Mouse (Mus musculus): ENCODE results near the gene Sp110.
"Not testable (repeated sequence)": the region's sequence is repeated elsewhere in the genome, so short reads cannot be mapped to it uniquely, and the experiment has no call there.

Gene Sp110

DNA sequence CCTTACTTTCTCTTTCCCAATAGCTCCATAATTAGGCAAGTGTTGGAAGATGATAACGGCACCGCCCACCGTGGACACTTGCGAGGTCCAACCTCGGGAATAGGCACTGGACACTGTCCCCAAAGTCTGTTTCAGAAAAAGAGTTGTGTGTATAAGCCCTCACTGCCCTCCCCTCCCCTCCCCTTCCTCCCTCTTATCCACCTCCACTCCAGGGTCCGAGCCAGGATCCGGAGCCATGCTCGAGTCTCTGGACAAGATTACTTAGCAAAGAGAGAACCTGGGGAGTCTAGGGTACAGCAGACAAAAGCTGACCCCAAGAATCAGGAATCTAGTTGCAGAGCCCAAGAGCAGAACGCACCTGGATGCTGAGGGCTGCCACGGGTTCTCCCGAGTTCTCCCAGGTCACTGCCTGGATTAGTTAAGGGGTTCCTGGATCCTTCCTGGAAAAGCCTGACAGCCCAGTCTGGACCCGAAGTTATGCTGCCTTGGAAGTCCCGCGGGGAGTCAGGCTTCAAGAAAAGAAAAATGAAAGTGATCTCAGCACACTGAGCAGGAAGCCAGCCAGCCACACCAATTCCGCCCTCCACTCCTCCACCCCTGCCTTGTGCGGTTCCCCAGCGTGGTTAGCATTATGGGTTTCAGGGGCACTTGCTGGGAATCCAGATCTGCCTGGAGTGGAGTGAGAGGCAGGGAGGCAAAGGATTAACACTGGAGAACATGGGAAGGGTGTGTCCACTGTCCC lies at the start of gene Sp110:
TSS of gene Sp110 (minus strand) at position 547 of the 742 bp plus-strand sequence.
- DNase-seq (ENCODE audit: low read depth, low spot score) = peak; percentile 11

DNA sequence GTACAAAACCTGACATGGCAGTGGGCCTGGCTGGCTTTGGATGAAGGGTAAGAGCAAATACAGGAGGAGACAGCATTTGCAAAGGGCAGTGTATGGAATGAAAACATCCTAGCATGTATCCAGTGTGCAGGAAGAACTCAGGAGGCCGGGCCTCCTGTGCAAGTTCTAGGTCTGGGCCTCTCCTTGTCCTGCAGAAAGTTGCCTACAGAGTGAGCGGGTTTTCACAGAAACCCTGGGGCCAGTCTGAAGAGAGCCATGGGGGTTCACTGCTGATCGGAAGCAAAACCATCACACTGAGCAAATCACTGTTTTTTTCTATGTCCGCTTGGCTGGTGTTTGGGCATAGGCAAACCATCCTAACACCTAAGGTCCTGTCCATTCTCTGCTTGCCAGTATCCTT lies 39.5 kb upstream of the Sp110 start:
- DNase-seq (ENCODE audit: low read depth, low spot score) = not testable (repeated sequence)

DNA sequence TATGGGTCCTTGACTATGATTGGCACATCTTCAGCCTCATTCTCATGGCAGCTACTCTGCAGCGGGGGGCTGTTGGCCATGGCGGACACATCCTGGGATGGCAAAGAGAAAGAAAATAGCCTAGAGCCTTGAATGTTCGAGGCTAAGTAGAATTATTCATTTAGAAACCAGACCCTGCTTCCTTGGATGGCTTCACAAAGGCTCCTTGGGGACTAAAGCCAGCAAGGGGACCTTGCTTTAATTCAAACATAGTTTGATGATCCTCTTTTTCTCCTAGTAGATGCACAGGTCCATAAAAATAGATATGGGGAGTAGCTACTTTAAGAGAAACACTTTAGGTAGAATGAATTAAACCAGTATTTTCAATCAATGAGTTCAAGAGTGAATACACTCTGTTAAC lies 38.3 kb upstream of the Sp110 start:
- DNase-seq (ENCODE audit: low read depth, low spot score) = not testable (repeated sequence)

DNA sequence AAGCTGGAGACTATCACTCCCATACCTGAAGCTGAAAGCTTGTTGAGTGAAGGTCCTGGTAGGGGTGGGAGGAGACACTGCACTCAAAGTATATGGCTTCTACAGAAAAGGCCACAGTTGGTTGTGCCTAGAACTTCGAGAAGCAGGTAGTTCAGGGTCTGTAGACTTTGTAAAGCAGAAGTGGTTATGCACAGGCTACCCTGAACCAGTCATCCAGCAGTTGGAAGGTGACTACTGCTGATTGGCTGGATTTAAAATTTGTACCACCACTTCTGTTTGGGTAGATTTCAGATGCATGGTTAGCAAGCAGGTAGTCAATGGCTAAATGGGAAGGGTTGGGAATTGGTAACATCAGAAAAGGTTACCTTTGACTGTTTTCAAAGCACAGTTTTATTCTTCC lies 20.1 kb upstream of the Sp110 start:
- not testable (repeated sequence) for DNase-seq (ENCODE audit: low read depth, low spot score)

DNA sequence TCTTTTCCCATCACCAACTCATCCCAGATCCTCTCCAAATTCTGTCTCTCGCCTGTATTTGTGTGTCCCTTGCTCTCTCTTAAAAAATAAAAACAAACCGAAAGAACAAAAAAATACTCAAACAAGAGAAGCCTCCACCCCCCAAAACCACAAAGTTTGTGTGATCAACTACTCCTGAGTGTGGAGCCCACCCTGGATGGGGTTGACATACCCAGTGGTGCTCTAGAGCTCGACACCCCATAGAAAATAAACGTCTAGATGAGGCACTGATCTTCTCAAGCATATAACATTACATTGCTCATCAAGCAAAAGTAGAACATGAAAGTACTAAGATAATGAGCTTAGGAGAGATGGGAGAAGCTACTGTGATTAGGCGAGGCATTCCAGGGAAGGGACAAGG lies 18.5 kb upstream of the Sp110 start:
- not testable (repeated sequence) for DNase-seq (ENCODE audit: low read depth, low spot score)

DNA sequence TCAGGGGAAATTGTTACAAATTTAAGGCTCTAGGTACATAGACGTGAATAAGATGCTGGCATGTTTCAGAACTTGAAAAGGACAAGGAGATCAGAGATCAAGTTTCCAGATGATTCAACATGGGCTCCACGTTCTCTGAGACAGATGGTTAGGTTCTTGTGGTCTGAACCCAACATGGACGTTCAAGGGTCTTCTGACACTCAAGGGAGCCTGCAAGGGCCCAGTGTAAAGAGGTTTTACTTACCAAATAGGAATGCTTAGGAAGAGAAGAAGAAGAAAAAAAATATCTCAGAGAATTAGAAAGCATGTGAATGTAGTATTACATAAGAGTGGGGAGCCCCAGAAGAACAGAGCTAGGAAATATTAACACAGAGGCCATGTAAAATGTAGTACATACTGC lies 17.2 kb upstream of the Sp110 start:
- DNase-seq (ENCODE audit: low read depth, low spot score) = not testable (repeated sequence)

DNA sequence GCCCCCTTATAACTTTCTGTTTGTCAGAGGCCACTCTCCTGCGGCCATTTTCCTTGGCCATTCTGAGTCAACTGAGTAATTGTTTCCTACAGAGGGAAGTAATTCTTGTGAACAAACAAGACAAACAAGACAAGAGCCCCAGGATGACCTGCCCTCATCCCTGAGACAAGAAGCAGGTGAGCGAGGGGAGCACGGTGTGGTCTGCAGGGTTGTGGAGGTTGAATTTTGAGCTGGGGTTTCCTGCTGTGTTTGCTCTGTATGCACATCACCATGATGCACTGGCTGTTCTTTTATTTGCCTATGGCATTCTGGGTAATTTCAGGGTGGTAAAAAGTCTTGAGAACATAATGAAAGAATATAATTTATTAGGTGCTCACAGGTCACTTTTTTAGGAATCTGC lies 16.5 kb upstream of the Sp110 start:
- not testable (repeated sequence) for DNase-seq (ENCODE audit: low read depth, low spot score)

DNA sequence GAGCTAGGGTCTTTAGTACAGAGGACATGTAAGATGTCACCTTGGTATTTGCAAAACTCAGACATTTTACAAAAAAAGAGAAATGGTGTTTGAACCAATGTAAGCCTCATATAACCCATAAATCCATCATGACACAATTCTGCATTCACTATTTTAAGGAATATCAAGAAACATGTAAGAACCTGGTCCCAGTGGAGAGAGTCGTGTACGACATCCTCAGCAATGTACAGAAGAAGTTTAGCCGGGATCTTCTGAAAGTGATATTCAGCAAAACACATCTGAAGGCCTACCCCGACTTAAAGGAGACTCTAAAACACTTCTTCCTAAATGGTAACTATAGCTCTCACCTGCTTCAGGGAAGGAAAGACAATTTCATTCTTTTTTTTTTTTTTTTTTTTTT lies 12.0 kb upstream of the Sp110 start:
- not testable (repeated sequence) for DNase-seq (ENCODE audit: low read depth, low spot score)

DNA sequence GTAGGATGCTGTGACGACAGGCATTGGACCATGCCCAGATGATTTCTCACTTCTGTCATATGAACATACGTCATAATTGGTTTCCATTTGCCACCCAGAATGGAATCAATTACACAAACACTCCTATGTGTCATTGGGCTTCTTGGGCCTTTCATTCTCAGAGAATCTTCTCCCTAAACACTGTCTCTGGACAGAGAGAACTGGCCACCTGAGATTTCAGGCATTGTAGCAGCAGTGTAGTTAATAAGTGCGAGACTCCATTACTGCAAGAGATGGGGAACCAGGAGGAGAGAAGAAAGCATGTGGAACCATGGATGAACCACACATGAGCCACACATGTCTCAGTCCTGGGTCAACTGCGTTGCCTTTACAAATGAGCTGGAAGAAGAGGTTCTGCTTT lies 9.7 kb upstream of the Sp110 start:
- DNase-seq (ENCODE audit: low read depth, low spot score) = not testable (repeated sequence)

DNA sequence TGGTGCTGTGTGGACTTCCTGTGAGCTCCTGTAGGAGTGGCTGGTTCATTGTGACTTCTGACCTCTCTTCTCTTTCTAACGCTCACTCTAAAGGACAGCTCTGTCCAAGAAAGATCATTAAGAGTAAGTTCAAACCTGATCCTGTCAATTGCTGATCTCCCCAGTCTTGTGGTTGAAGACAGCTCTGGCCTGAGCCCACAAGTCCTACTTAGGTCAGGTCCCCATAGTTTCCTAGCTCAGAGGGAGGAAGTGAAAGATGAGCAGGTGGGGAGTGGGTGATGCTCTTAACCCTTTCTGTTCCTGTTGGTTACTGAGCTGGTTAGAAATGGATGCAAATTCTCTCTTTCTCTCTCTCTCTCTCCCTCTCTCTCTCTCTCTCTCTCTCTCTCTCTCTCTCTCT lies 5.7 kb upstream of the Sp110 start:
- not testable (repeated sequence) for DNase-seq (ENCODE audit: low read depth, low spot score)

DNA sequence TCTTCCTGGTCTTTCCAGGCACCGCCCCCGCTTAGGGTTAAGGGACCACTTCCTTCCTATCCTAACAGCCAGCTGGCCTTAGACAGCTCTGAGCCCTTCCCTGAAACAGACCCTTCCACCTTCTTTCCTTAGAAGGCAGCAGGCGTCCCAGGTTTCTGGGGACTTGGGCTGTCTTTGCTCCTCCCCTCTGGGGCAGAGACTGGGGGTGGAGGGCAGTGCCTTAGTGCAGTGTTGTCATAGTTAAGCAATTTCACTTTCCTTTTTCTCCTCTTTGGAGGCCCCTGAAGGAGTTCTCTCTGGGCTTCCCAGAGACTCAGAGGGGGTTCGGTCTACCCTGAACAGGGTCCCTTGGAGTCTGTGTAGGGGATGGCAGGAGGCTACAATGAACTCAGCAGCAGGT lies 2.2 kb upstream of the Sp110 start:
- peak; percentile 3 for DNase-seq (ENCODE audit: low read depth, low spot score)

DNA sequence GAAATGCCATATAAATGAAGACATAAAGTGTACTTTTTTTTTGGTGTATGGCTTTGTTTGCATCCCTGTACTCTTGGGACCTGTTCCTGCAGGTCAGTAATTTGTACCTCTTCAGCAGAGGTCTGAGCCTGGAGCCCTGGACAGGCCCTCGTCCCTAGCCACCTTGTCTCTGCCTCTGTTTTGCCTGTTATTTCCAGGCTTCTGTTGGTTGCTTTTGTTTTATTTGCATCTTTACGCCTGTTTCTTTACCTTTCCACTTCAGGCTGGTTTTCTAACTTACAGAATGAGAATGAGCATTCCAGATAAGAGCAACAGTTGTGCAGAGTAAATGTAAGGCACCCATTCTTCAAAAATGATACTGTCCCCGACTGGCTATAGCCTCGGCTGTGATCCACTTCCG lies 1.5 kb upstream of the Sp110 start, which contains the start of gene Sp140:
TSS of gene Sp140 (plus strand) at position 301 of the 400 bp plus-strand sequence.
- not testable (repeated sequence) for DNase-seq (ENCODE audit: low read depth, low spot score)

DNA sequence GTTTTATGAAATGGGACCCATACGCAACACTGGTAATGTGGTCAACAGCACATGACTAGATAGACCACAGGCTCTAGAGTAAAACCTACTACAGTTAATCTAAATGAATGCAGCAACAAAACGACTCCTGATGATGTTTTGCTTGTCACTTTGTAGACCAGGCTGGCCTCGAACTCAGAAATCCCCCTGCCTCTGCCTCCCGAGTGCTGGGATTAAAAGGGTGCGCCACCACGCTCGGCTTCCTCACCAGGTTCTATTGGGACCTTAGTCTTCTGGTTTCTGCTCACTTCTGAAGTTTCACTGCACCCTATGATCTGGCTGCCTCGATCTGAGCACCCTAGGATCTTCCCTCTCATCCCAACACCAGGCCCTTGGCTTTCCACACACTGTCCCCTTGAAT lies 6.1 kb downstream of the Sp110 start:
- not testable (repeated sequence) for DNase-seq (ENCODE audit: low read depth, low spot score)

DNA sequence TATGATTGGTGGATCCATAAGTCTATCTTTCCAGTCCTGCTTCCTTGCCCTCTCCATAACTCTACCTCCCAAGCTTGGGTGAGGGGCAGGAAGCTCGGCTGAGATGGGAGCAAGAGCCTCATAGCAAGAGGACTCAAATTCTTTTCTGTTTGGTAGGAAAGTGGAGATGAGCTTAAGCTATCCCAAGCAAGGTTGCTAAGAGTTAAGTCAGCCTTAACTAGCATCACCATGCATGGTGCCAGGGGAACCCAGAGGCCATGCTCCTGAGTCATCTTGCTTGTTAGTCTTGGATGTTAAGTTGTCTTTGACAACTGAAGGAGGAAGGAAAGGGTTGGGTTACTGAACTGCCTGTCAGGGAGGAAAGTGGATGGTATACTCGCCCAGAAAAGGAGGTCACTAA lies 9.9 kb downstream of the Sp110 start:
- DNase-seq (ENCODE audit: low read depth, low spot score) = not testable (repeated sequence)

DNA sequence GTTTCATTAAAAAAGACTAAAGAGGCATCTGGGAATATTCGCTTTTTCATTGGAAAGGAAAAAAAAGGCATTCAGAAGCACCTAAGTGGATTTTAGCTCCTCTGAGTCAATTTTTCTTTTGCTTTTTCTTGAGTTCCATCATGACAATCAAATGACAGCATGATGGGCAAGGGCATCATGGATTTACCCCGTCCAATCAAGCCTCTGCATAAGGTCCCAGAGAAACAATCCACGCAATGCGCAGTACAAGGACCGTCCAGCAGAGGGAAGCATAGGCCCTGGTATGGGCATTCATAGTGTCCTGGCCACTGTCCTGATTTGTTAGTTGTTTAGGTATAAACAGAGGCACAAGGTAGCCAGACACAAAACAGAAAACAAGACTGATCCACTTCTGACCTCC lies 17.1 kb downstream of the Sp110 start:
- DNase-seq (ENCODE audit: low read depth, low spot score) = not testable (repeated sequence)

DNA sequence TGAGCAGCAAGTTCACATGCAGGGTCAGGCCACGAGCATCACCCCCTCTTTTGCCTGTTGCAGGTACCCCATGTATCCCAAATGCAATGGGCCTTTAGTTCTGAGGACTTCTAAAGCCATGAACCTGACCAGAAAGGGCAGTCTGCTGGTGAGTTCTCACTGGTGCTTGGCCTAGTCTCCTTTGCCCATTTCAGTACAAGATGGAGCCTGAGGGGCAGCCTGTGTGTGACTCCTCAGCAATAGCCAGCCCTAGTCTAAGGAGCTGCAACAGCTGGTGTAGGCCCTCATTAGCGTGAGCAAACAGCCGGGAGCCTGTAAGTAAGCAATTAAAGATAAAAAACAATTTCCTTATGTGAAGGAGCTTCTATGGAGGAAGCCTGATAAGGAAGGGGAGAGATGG lies 18.0 kb downstream of the Sp110 start:
- not testable (repeated sequence) for DNase-seq (ENCODE audit: low read depth, low spot score)

DNA sequence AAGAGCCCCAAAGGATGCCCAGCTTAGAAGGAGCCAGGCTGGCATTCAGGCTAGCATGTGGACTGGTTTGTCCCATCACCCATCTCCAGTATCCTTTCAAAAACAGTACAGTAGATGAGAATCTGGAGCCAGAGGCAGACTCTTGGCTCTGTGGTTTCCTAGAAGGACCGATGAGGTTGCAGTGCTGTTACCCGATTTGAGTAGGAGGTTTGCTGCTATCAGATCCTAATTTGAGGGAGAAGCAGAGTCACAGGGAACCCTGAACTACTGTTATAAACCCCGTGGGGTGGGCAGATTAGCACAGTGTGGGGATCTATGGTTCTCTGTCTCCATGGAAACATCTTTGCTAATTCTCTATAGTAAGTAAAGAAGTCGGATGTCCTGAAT lies 18.5 kb downstream of the Sp110 start:
- not testable (repeated sequence) for DNase-seq (ENCODE audit: low read depth, low spot score)

DNA sequence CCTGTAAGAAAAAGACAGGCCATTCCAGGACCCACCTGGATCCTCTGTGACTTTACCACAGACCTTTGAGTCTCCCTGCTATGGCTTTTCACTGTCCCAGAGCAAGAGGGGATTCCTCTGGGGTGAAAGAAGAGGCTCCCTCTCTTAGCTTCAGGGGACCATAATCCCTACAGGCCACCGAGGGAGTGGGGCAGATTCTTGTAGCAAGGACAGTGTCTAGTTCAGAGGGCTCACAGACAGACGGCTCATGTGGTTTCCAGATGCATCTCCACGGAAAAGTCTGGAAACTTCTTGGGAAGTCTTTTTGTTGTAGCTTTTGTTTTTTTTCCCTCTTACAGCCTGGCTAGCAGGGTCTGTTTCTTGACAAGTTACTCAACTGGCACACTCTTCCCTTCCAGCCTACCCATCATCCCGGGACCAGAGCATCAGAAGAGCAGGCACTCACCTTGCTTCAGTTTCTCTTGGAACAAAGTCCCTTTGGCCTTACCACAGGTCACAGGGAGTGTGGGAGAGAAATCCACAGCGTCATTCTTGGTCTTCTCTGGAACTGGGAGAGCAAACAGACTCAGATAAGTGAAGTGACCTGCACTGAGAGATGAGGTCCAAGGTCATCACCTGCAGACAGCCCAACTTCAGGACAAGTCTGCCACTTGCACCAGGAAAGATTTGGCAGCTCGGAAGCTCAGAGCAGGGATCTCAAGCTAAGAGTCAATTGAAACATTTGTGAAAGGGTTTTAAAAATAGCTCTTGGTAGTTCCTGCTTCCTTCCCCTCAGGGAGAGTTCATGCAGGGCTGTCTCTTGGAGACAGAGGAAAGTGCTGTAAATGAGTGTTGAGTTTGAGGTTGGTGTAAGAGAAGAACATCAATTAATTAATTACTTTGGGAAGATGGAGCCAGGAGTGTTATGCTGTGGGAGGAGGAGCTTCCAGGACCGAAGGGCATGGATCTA lies 19.1 kb downstream of the Sp110 start:
- not testable (repeated sequence) for DNase-seq (ENCODE audit: low read depth, low spot score)

DNA sequence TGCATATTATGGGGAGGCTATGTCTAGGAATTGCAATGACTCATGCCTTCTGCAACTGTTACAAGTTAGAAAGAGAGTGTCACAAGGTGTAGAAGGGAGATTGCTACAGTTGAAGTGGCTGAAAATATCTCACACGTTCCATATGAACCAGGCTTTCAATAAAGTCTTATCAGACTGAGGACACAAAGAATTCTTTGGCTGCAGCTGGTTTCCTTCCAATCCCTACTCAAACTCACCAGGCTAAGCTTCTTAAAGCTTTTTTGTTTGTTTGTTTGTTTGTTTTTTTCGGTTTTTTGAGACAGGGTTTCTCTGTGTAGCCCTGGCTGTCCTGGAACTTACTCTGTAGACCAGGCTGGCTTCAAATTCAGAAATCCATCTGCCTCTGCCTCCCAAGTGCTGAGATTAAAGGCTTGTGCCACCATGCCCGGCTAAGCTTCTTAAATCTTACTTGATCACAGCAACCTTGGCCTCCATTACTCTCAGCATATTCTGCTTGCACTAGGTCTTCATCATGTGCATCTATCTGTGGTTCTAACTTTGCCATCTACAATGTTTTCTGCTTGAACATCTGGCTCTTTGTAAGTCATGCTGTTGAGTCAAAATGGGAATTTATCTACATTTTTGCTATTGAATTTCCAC lies 20.1 kb downstream of the Sp110 start:
- DNase-seq (ENCODE audit: low read depth, low spot score) = not testable (repeated sequence)

DNA sequence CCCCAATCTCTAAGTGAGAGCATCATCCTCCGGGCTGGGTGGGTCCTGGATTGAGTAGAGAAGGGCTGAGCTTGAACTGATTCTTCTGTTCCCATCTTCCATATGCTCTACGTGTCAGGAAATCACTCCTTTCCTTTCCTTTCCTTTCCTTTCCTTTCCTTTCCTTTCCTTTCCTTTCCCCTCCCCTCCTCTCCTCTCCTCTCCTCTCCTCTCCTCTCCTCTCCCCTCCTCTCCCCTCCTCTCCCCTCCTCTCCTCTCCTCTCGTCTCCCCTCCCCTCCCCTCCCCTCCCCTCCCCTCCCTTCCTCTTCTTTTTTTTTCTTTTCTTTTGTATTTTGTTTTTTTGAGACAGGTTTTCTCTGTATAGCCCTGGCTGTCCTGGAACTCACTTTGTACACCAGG lies 23.2 kb downstream of the Sp110 start, which contains the start of gene G530012D18Rik:
TSS of gene G530012D18Rik (plus strand) at position 301 of the 400 bp plus-strand sequence.
- not testable (repeated sequence) for DNase-seq (ENCODE audit: low read depth, low spot score)

DNA sequence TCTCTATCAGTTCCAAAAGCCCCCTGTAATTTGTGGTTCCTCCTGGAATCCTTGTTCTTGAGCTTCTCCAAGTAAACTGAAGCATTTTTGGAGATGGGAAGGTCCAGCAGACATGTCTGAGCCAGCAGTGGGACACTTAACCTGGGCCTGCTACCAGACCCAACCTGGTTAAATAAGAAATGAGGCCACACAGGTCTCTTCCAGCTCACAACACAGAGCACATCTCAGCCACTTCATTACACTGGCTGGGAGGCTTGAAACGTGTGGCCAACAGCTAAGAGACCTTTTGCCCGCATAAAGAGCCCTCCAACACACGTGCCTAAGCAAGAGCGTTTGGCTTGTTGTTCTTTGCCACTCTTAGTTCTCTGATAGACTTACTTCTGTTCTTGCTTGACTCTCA lies 25.1 kb downstream of the Sp110 start:
- not testable (repeated sequence) for DNase-seq (ENCODE audit: low read depth, low spot score)

DNA sequence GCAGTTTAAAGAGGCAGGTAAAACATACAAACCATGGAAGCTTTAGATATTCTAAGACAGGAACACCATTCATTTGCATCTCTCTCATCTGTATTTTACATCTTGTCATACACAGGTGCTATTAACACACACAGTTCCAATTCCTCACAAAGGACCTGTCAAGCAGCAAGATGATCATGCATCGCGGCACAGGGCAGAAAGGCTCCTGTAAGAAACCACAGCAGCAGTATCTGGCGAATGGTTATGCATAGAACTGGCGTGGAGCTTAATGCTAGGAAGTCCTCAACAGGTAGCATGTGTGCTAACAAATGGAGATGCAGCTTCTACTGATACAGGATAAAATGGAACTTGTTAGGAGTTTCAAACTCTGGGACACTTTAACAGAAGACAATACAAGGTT lies 43.4 kb downstream of the Sp110 start:
- not testable (repeated sequence) for DNase-seq (ENCODE audit: low read depth, low spot score)
